10 mouse cellular contexts compared by ENCODE assay signal in the genomic region with DNA sequence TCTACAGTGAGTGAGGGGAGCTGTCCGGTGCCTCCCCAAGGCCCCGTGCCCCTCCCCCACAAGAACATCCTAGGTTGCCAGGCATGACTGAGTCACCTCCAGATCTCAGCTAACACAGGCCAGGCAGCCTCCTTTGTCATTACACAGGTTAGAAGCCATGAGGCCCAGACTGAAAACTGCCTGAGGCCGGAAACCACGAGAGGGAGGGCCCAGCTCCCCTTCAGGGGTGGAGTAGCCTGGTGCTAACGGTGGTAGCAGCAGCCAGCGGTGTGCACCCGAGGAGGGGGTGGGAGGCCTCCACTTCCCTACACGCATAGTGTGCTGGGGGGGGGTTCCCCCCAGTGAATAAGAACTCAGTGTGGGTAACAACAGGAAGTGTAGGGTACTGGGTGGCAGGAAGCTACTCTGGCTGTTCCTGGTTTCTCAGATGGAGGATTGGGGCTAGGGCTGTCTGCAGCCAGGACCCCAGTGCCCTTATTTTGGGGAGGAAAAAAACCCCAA. TPM values are rescaled to one million over a fixed set of nuclear protein-coding genes. Genes with fewer than 3 reads are reported as not detected.
DNase-seq lines count a peak whose midpoint lies in the region; ATAC-seq and TF ChIP-seq lines count a peak whose summit lies in the region.
"Had no signal": no experiment of that assay in that cellular context is flagged by ENCODE, and none has a peak within 500 bp of the region (broad histone marks: within the 10 kb centered on the region; RNA-seq: fewer than 3 reads in every experiment).

No protein-coding gene starts in this region.

- H3ac ChIP-seq in C2C12 (ENCODE audit: control insufficient read depth, insufficient read length, low read depth), result peak overlapping the region; percentile 34

- ATAC-seq in hindbrain, embryonic 11.5 days (ENCODE audit: low FRiP score), result no peak
- no peak for ATAC-seq in midbrain, postnatal 0 days (ENCODE audit: low FRiP score)

- TF ChIP-seq EP300 in MEL (IDR thresholded peaks at IDR 0.05; ENCODE audit: low read depth in 1 of 2, low read length in 2 of 2), result peak in 1 of 2 experiments; percentile 76; a peak in 2 of 4 replicates

- H3K4me2 ChIP-seq in hindbrain, embryonic 11.5 days (replicated peaks; ENCODE audit: low read depth, low read length), result no peak overlapping the region
- no peak overlapping the region for H3K4me2 ChIP-seq in midbrain, postnatal 0 days (ENCODE audit: low read depth, low read length, poor library complexity, severe bottlenecking)

- intact Hi-C loops in heart, postnatal 14 days (cut with DNase I), result no loop called here

- no peaks in the 10 kb centered on the region for H3K9me3 ChIP-seq in MEL (replicated peaks; ENCODE audit: insufficient read depth, low read length)
- no peaks in the 10 kb centered on the region for H3K9me3 ChIP-seq in hindbrain, embryonic 11.5 days (ENCODE audit: control insufficient read depth, low read length)
- H3K9me3 ChIP-seq in midbrain, postnatal 0 days (ENCODE audit: low read length), result no peaks in the 10 kb centered on the region

- 60% methylated on average over 8 of the region's 8 CpGs for WGBS in hindbrain, embryonic 11.5 days
- WGBS in midbrain, postnatal 0 days, result 57% methylated on average over 8 of the region's 8 CpGs

- H3K79me3 ChIP-seq in C2C12 (ENCODE audit: low read depth), result no peaks in the 10 kb centered on the region

- TF ChIP-seq RAD21 in MEL (IDR thresholded peaks at IDR 0.05; ENCODE audit: low read depth, low read length), result no peak

- H3K27me3 ChIP-seq in C2C12 (ENCODE audit: control insufficient read depth, insufficient read depth, insufficient read length) (no peaks in the 10 kb centered on the region), MEL (ENCODE audit: control insufficient read depth in 1 of 2, insufficient read depth in 2 of 2, low read length in 2 of 2) (peaks cover 2 to 12% of the 10 kb centered on the region in 2 experiments; a peak in 3 of 4 replicates)
- H3K27me3 ChIP-seq in hindbrain, embryonic 11.5 days (ENCODE audit: control insufficient read depth, insufficient read depth, low read length), result peaks cover 32% of the 10 kb centered on the region
- H3K27me3 ChIP-seq in midbrain, postnatal 0 days (ENCODE audit: insufficient read depth, low read length), result no peaks in the 10 kb centered on the region

- H3K79me2 ChIP-seq in C2C12 (ENCODE audit: control insufficient read depth, insufficient read depth), result peaks cover 8% of the 10 kb centered on the region
- no peaks in the 10 kb centered on the region; the same call in 1 of the 2 replicates for H3K79me2 ChIP-seq in MEL (ENCODE audit: control insufficient read depth, insufficient read depth, low read length, poor library complexity)

- H3K9ac ChIP-seq in MEL (ENCODE audit: control insufficient read depth, low read depth, low read length, poor library complexity, severe bottlenecking), result peak overlapping the region; percentile 34
- H3K9ac ChIP-seq in hindbrain, embryonic 11.5 days (ENCODE audit: low read depth, low read length), result no peak overlapping the region
- H3K9ac ChIP-seq in midbrain, postnatal 0 days (replicated peaks; ENCODE audit: low read length, poor library complexity, severe bottlenecking), result no peak overlapping the region

- H3K4me3 ChIP-seq in C2C12 (ENCODE audit: insufficient read depth, poor library complexity, severe bottlenecking), result no peak overlapping the region
- no peak overlapping the region for H3K4me3 ChIP-seq in MEL (ENCODE audit: control insufficient read depth in 1 of 2, insufficient read depth in 1 of 2, low read depth in 2 of 2, low read length in 2 of 2)
- no peak overlapping the region for H3K4me3 ChIP-seq in hindbrain, embryonic 11.5 days (ENCODE audit: low read depth, low read length)
- no peak overlapping the region for H3K4me3 ChIP-seq in midbrain, postnatal 0 days (ENCODE audit: low read depth, low read length)
- H3K4me3 ChIP-seq: erythroblast, embryonic 14.5 days had no signal

- H3K36me3 ChIP-seq in C2C12 (ENCODE audit: control insufficient read depth, insufficient read depth), result no peaks in the 10 kb centered on the region
- peaks cover 0 to 16% of the 10 kb centered on the region in 2 experiments; a peak in 2 of 4 replicates for H3K36me3 ChIP-seq in MEL (ENCODE audit: control insufficient read depth in 1 of 2, insufficient read depth in 2 of 2, low read length in 2 of 2)
- H3K36me3 ChIP-seq in hindbrain, embryonic 11.5 days (ENCODE audit: control insufficient read depth, insufficient read depth, low read length), result no peaks in the 10 kb centered on the region
- no peaks in the 10 kb centered on the region for H3K36me3 ChIP-seq in midbrain, postnatal 0 days (ENCODE audit: insufficient read depth, low read length)

- H3K27ac ChIP-seq in MEL (ENCODE audit: control insufficient read depth, low read depth, low read length), result peak overlapping the region; percentile 74
- no peak overlapping the region for H3K27ac ChIP-seq in hindbrain, embryonic 11.5 days (ENCODE audit: low read depth, low read length)
- H3K27ac ChIP-seq in midbrain, postnatal 0 days (ENCODE audit: low read depth, low read length), result no peak overlapping the region

- TF ChIP-seq POLR2A in MEL (IDR thresholded peaks at IDR 0.05; ENCODE audit: control insufficient read depth in 1 of 2, insufficient read depth in 1 of 2, low read depth in 1 of 2, low read length in 2 of 2, poor library complexity in 1 of 2), result peak; percentile 41 to 53; a peak in 2 of 4 replicates

- DNase-seq in MEL (ENCODE audit: low read depth, low spot score), result peak; percentile 88
- DNase-seq in heart, postnatal 14 days, result peak; percentile 48 to 50
- peak; percentile 58 for DNase-seq in lung, postnatal 14 days
- peak; percentile 89 to 95 for DNase-seq in thymus, postnatal 10 days (ENCODE audit: low spot score in 2 of 2)
- DNase-seq in ovary, adult 18-20 months (ENCODE audit: low spot score), result no peak
- no peak for DNase-seq in hindbrain, embryonic 11.5 days (ENCODE audit: low spot score)
- no peak for DNase-seq in midbrain, postnatal 0 days (ENCODE audit: low spot score)

- peaks cover 7 to 31% of the 10 kb centered on the region in 2 experiments; a peak in 3 of 4 replicates for H3K4me1 ChIP-seq in MEL (ENCODE audit: control insufficient read depth in 1 of 2, insufficient read depth in 2 of 2, low read length in 2 of 2)
- H3K4me1 ChIP-seq in hindbrain, embryonic 11.5 days (replicated peaks; ENCODE audit: control insufficient read depth, insufficient read depth, low read length), result no peaks in the 10 kb centered on the region
- H3K4me1 ChIP-seq in midbrain, postnatal 0 days (ENCODE audit: insufficient read depth, low read length), result peaks cover 20% of the 10 kb centered on the region

- TF ChIP-seq CTCF in C2C12 (IDR thresholded peaks at IDR 0.05; ENCODE audit: control insufficient read depth, insufficient read depth, insufficient read length) (no peak), MEL (IDR thresholded peaks at IDR 0.05 in 2 of 3, conservative IDR thresholded peaks at IDR 0.05 in 1 of 3; ENCODE audit: control insufficient read depth in 1 of 3, insufficient read depth in 1 of 3, low read depth in 2 of 3, low read length in 3 of 3, poor library complexity in 1 of 3, severe bottlenecking in 1 of 3) (no peak)
- no peak for TF ChIP-seq CTCF in midbrain, postnatal 0 days (IDR thresholded peaks at IDR 0.05)

RNA-seq across cellular contexts. Expression of a gene that starts 4.0 kb away (rescaled TPM):
- polyA plus RNA-seq in C2C12 (2012; fragmentation: generic; extraction: Trizol) (3.7 TPM), MEL (2012; ENCODE audit: insufficient read depth in 1 of 2, insufficient read length in 2 of 2, low read depth in 1 of 2, low replicate concordance in 2 of 2, missing spikeins in 1 of 2) (10 to 100 TPM in 1 of 2 experiments, not detected in 1; 17.2 TPM)
- 1.4 and 1.7 TPM in 2 replicates for total RNA-seq in MEL (2012; rRNA removed)
- 10 to 100 TPM; 16.8 to 21.6 TPM for total RNA-seq in heart, postnatal 14 days (2021)
- 0.91 and 1.1 TPM in 2 replicates for polyA plus RNA-seq in hindbrain, embryonic 11.5 days (2014; fragmentation: Nextera tagmentation; extraction: Ambion mirVana)
- 12.0 and 14.3 TPM in 2 replicates for total RNA-seq in midbrain, postnatal 0 days (2014; rRNA removed)
- 7.3 and 9.5 TPM in 2 replicates for polyA plus RNA-seq in midbrain, postnatal 0 days (2015; fragmentation: Nextera tagmentation; extraction: Ambion mirVana)

RNA-seq across cellular contexts. Expression of a gene that starts 33.4 kb away (rescaled TPM):
- polyA plus RNA-seq in C2C12 (2012; fragmentation: generic; extraction: Trizol), result 0.02 TPM
- total RNA-seq in MEL (2012; rRNA removed), result not detected in 2 replicates
- polyA plus RNA-seq in MEL (2012; ENCODE audit: insufficient read depth in 1 of 2, insufficient read length in 2 of 2, low read depth in 1 of 2, low replicate concordance in 2 of 2, missing spikeins in 1 of 2), result not detected
- not detected for total RNA-seq in heart, postnatal 14 days (2021)
- 0.25 and 0.27 TPM in 2 replicates for polyA plus RNA-seq in hindbrain, embryonic 11.5 days (2014; fragmentation: Nextera tagmentation; extraction: Ambion mirVana)
- total RNA-seq in midbrain, postnatal 0 days (2014; rRNA removed), result 0.61 TPM in 1 of 2 replicates, not detected in the other
- polyA plus RNA-seq in midbrain, postnatal 0 days (2015; fragmentation: Nextera tagmentation; extraction: Ambion mirVana), result 4.3 and 4.9 TPM in 2 replicates
- polyA plus RNA-seq: erythroblast, embryonic 14.5 days; neural tube, embryonic 11.5 days had no signal

RNA-seq across cellular contexts. Expression of a gene that starts 42.7 kb away (rescaled TPM):
- polyA plus RNA-seq in C2C12 (2012; fragmentation: generic; extraction: Trizol), result 3.4 TPM
- 12.3 and 17.2 TPM in 2 replicates for total RNA-seq in MEL (2012; rRNA removed)
- polyA plus RNA-seq in MEL (2012; ENCODE audit: insufficient read depth in 1 of 2, insufficient read length in 2 of 2, low read depth in 1 of 2, low replicate concordance in 2 of 2, missing spikeins in 1 of 2), result 10 to 100 TPM in 1 of 2 experiments, not detected in 1; 12.5 TPM
- 1 to 10 TPM; 1.8 to 3.3 TPM for total RNA-seq in heart, postnatal 14 days (2021)
- polyA plus RNA-seq in hindbrain, embryonic 11.5 days (2014; fragmentation: Nextera tagmentation; extraction: Ambion mirVana), result 5.2 and 7.3 TPM in 2 replicates
- 46.3 and 57.8 TPM in 2 replicates for total RNA-seq in midbrain, postnatal 0 days (2014; rRNA removed)
- polyA plus RNA-seq in midbrain, postnatal 0 days (2015; fragmentation: Nextera tagmentation; extraction: Ambion mirVana), result 38.0 and 40.5 TPM in 2 replicates

RNA-seq across cellular contexts. Expression of a gene that starts 43.3 kb away (rescaled TPM):
- polyA plus RNA-seq in C2C12 (2012; fragmentation: generic; extraction: Trizol) (not detected), MEL (2012; ENCODE audit: insufficient read depth in 1 of 2, insufficient read length in 2 of 2, low read depth in 1 of 2, low replicate concordance in 2 of 2, missing spikeins in 1 of 2) (not detected)
- not detected in 2 replicates for total RNA-seq in MEL (2012; rRNA removed)
- total RNA-seq in heart, postnatal 14 days (2021), result not detected
- polyA plus RNA-seq in hindbrain, embryonic 11.5 days (2014; fragmentation: Nextera tagmentation; extraction: Ambion mirVana), result not detected in 2 replicates
- 1.4 and 1.9 TPM in 2 replicates for total RNA-seq in midbrain, postnatal 0 days (2014; rRNA removed)
- polyA plus RNA-seq in midbrain, postnatal 0 days (2015; fragmentation: Nextera tagmentation; extraction: Ambion mirVana), result 1.2 and 1.5 TPM in 2 replicates
- polyA plus RNA-seq: erythroblast, embryonic 14.5 days; neural tube, embryonic 11.5 days had no signal

RNA-seq across cellular contexts. Expression of a gene that starts 58.9 kb away (rescaled TPM):
- polyA plus RNA-seq in C2C12 (2012; fragmentation: generic; extraction: Trizol), result 24.3 TPM
- 17.3 and 18.4 TPM in 2 replicates for total RNA-seq in MEL (2012; rRNA removed)
- 10 to 100 TPM in 1 of 2 experiments, not detected in 1; 25.4 TPM for polyA plus RNA-seq in MEL (2012; ENCODE audit: insufficient read depth in 1 of 2, insufficient read length in 2 of 2, low read depth in 1 of 2, low replicate concordance in 2 of 2, missing spikeins in 1 of 2)
- 10 to 100 TPM; 18.5 to 20.4 TPM for total RNA-seq in heart, postnatal 14 days (2021)
- 4.1 and 5.4 TPM in 2 replicates for polyA plus RNA-seq in hindbrain, embryonic 11.5 days (2014; fragmentation: Nextera tagmentation; extraction: Ambion mirVana)
- 15.5 and 19.1 TPM in 2 replicates for total RNA-seq in midbrain, postnatal 0 days (2014; rRNA removed)
- 3.2 and 4.5 TPM in 2 replicates for polyA plus RNA-seq in midbrain, postnatal 0 days (2015; fragmentation: Nextera tagmentation; extraction: Ambion mirVana)

Comparison
In these comparisons a context has a peak if more than half of its experiments do, and no peak if none do; other contexts are left out.
1. DNase-seq: peak in MEL (single experiment), heart, postnatal 14 days (2 of 2), lung, postnatal 14 days (single experiment) and thymus, postnatal 10 days (2 of 2); none in ovary, adult 18-20 months (single experiment), hindbrain, embryonic 11.5 days (single experiment) and midbrain, postnatal 0 days (single experiment).